Mouse (Mus musculus): ENCODE measurements at regions not wholly inside any gene's neighbourhood (a gene's known extent, or its start where the extent isn't known, plus 50 kb on each side); places are given as distances from the start of the nearest gene placed in this dataset.
"Not testable (repeated sequence)": the region's sequence is repeated elsewhere in the genome, so short reads cannot be mapped to it uniquely, and the experiment has no call there.

- Histone ChIP-seq H3K27ac (ENCODE audit: low read length) (no peak overlapping the region), H3K27me3 (replicated peaks; ENCODE audit: insufficient read depth, low read length) (no peaks in the 10 kb centered on the region), H3K4me1 (ENCODE audit: insufficient read depth, low read depth, low read length) (no peaks in the 10 kb centered on the region), H3K9ac (replicated peaks; ENCODE audit: low read depth) (no peak overlapping the region), H3K36me3 (ENCODE audit: insufficient read depth, low read length) (no peaks in the 10 kb centered on the region), H3K4me3 (ENCODE audit: low read depth, low read length) (no peak overlapping the region), H3K4me2 (replicated peaks; ENCODE audit: low read depth, low read length) (no peak overlapping the region), H3K9me3 (ENCODE audit: low read length) (no peaks in the 10 kb centered on the region)
- DNase-seq (ENCODE audit: low spot score): no peak
- ATAC-seq: no peak
- no peak for TF ChIP-seq EP300 (IDR thresholded peaks at IDR 0.05)
- no peak for TF ChIP-seq CTCF (IDR thresholded peaks at IDR 0.05)
- 88% methylated on average over 1 of the region's 1 CpGs for WGBS
Observed at GRCm38 (mm10) chr19:17983416-17983815, 146.0 kb upstream of the Pcsk5 start.

GRCm38 (mm10) chr19:17965566-17965965, 128.1 kb upstream of the Pcsk5 start:
- 60% methylated on average over 1 of the region's 1 CpGs for WGBS
- Histone ChIP-seq H3K36me3 (ENCODE audit: insufficient read depth, low read length) (no peaks in the 10 kb centered on the region), H3K4me1 (ENCODE audit: insufficient read depth, low read depth, low read length) (no peaks in the 10 kb centered on the region), H3K27me3 (replicated peaks; ENCODE audit: insufficient read depth, low read length) (no peaks in the 10 kb centered on the region), H3K4me2 (replicated peaks; ENCODE audit: low read depth, low read length) (no peak overlapping the region), H3K9me3 (ENCODE audit: low read length) (no peaks in the 10 kb centered on the region), H3K27ac (ENCODE audit: low read length) (no peak overlapping the region), H3K4me3 (ENCODE audit: low read depth, low read length) (no peak overlapping the region), H3K9ac (replicated peaks; ENCODE audit: low read depth) (no peak overlapping the region)
- TF ChIP-seq EP300 (IDR thresholded peaks at IDR 0.05) (no peak), CTCF (IDR thresholded peaks at IDR 0.05) (no peak)
- DNase-seq (ENCODE audit: low spot score) (no peak), ATAC-seq (no peak)

- DNase-seq (ENCODE audit: low spot score) (no peak), ATAC-seq (no peak)
- no peaks in the 10 kb centered on the region for H3K36me3 ChIP-seq (ENCODE audit: insufficient read depth, low read length)
- H3K9ac ChIP-seq (replicated peaks; ENCODE audit: low read depth): no peak overlapping the region
- H3K4me1 ChIP-seq (ENCODE audit: insufficient read depth, low read depth, low read length): no peaks in the 10 kb centered on the region
- H3K4me3 ChIP-seq (ENCODE audit: low read depth, low read length): no peak overlapping the region
- TF ChIP-seq CTCF (IDR thresholded peaks at IDR 0.05): no peak
- TF ChIP-seq EP300 (IDR thresholded peaks at IDR 0.05): no peak
- no peak overlapping the region for H3K4me2 ChIP-seq (replicated peaks; ENCODE audit: low read depth, low read length)
- no peaks in the 10 kb centered on the region for H3K27me3 ChIP-seq (replicated peaks; ENCODE audit: insufficient read depth, low read length)
- H3K27ac ChIP-seq (ENCODE audit: low read length): no peak overlapping the region
- no peaks in the 10 kb centered on the region for H3K9me3 ChIP-seq (ENCODE audit: low read length)
Observed at GRCm38 (mm10) chr19:17958440-17958839, 121.0 kb upstream of the Pcsk5 start.

GRCm38 (mm10) chr19:17932665-17933064, 95.2 kb upstream of the Pcsk5 start:
- 73% methylated on average over 4 of the region's 4 CpGs for WGBS
- Histone ChIP-seq H3K9me3 (ENCODE audit: low read length) (no peaks in the 10 kb centered on the region), H3K4me1 (ENCODE audit: insufficient read depth, low read depth, low read length) (no peaks in the 10 kb centered on the region), H3K4me2 (replicated peaks; ENCODE audit: low read depth, low read length) (no peak overlapping the region), H3K4me3 (ENCODE audit: low read depth, low read length) (no peak overlapping the region), H3K27me3 (replicated peaks; ENCODE audit: insufficient read depth, low read length) (no peaks in the 10 kb centered on the region), H3K9ac (replicated peaks; ENCODE audit: low read depth) (no peak overlapping the region), H3K27ac (ENCODE audit: low read length) (no peak overlapping the region), H3K36me3 (ENCODE audit: insufficient read depth, low read length) (no peaks in the 10 kb centered on the region)
- TF ChIP-seq EP300 (IDR thresholded peaks at IDR 0.05) (no peak), CTCF (IDR thresholded peaks at IDR 0.05) (no peak)
- ATAC-seq (no peak), DNase-seq (ENCODE audit: low spot score) (no peak)

GRCm38 (mm10) chr19:17927121-17927520, 89.7 kb upstream of the Pcsk5 start:
- not testable (repeated sequence) for H3K4me3 ChIP-seq (ENCODE audit: low read depth, low read length); H3K4me2 ChIP-seq (replicated peaks; ENCODE audit: low read depth, low read length); H3K4me1 ChIP-seq (ENCODE audit: insufficient read depth, low read depth, low read length); H3K27me3 ChIP-seq (replicated peaks; ENCODE audit: insufficient read depth, low read length); H3K9ac ChIP-seq (replicated peaks; ENCODE audit: low read depth); DNase-seq (ENCODE audit: low spot score); H3K36me3 ChIP-seq (ENCODE audit: insufficient read depth, low read length); H3K9me3 ChIP-seq (ENCODE audit: low read length); ATAC-seq; H3K27ac ChIP-seq (ENCODE audit: low read length)
- 85% methylated on average over 8 of the region's 8 CpGs for WGBS

- 64% methylated on average over 1 of the region's 1 CpGs for WGBS
- no peak overlapping the region for H3K27ac ChIP-seq (ENCODE audit: low read length)
- H3K4me3 ChIP-seq (ENCODE audit: low read depth, low read length): no peak overlapping the region
- TF ChIP-seq EP300 (IDR thresholded peaks at IDR 0.05) (no peak), CTCF (IDR thresholded peaks at IDR 0.05) (no peak)
- H3K4me2 ChIP-seq (replicated peaks; ENCODE audit: low read depth, low read length): no peak overlapping the region
- ATAC-seq (no peak), DNase-seq (ENCODE audit: low spot score) (no peak)
- no peaks in the 10 kb centered on the region for H3K9me3 ChIP-seq (ENCODE audit: low read length)
- no peak overlapping the region for H3K9ac ChIP-seq (replicated peaks; ENCODE audit: low read depth)
- no peaks in the 10 kb centered on the region for H3K27me3 ChIP-seq (replicated peaks; ENCODE audit: insufficient read depth, low read length)
- no peaks in the 10 kb centered on the region for H3K4me1 ChIP-seq (ENCODE audit: insufficient read depth, low read depth, low read length)
- H3K36me3 ChIP-seq (ENCODE audit: insufficient read depth, low read length): no peaks in the 10 kb centered on the region
Observed at GRCm38 (mm10) chr19:17907579-17907978, 70.1 kb upstream of the Pcsk5 start.

- H3K27ac ChIP-seq (ENCODE audit: low read length): no peak overlapping the region
- H3K27me3 ChIP-seq (replicated peaks; ENCODE audit: insufficient read depth, low read length): no peaks in the 10 kb centered on the region
- H3K4me3 ChIP-seq (ENCODE audit: low read depth, low read length): no peak overlapping the region
- H3K4me2 ChIP-seq (replicated peaks; ENCODE audit: low read depth, low read length): no peak overlapping the region
- H3K9ac ChIP-seq (replicated peaks; ENCODE audit: low read depth): no peak overlapping the region
- no peaks in the 10 kb centered on the region for H3K9me3 ChIP-seq (ENCODE audit: low read length)
- TF ChIP-seq CTCF (IDR thresholded peaks at IDR 0.05): no peak
- TF ChIP-seq EP300 (IDR thresholded peaks at IDR 0.05): peak; percentile 89
- ATAC-seq: peak; percentile 82
- peak; percentile 57 for DNase-seq (ENCODE audit: low spot score)
- H3K36me3 ChIP-seq (ENCODE audit: insufficient read depth, low read length): no peaks in the 10 kb centered on the region
- no peaks in the 10 kb centered on the region for H3K4me1 ChIP-seq (ENCODE audit: insufficient read depth, low read depth, low read length)
- WGBS: 54% methylated on average over 3 of the region's 3 CpGs
Observed at GRCm38 (mm10) chr19:17904120-17904519, 66.7 kb upstream of the Pcsk5 start.

Data from lung, postnatal 0 days (tissue).